Mouse (Mus musculus) liver, embryonic 11.5 days (tissue): Measurements from ENCODE around the gene Adamtsl3. TPM values are rescaled to one million over a fixed set of nuclear protein-coding genes. Genes with fewer than 3 reads are reported as not detected.

Experiments
- ATAC-seq: fragments of 200-750 bp; cut with Nextera tagmentation; replicated peaks from 2 replicates; pipeline ENCODE4 v1.8.0; 2017; ENCODE audit warnings: moderate number of reproducible peaks, mild to moderate bottlenecking, moderate TSS enrichment, moderate library complexity; ENCODE audit not compliant: low FRiP score
- DNase-seq: peaks from one replicate; pipeline ENCODE4 v3.0.0-alpha.2; 2017; ENCODE audit warnings: low spot score
- H3K27ac ChIP-seq: fragments of 300-500 bp; sonication (generic); 2 replicates; pipeline ENCODE4 v1.5.1; 2014; ENCODE audit warnings: mild to moderate bottlenecking, low read depth, low read length, control low read depth
- H3K27me3 ChIP-seq: fragments of 300-500 bp; sonication (generic); replicated peaks from 2 replicates; pipeline ENCODE4 v1.6.1; 2014; ENCODE audit warnings: low read length, mixed read lengths; ENCODE audit not compliant: control insufficient read depth, insufficient read depth
- H3K36me3 ChIP-seq: fragments of 300-500 bp; sonication (generic); 2 replicates; pipeline ENCODE4 v1.6.1; 2014; ENCODE audit warnings: mild to moderate bottlenecking, low read length, moderate library complexity, mixed read lengths; ENCODE audit not compliant: control insufficient read depth, insufficient read depth
- H3K4me1 ChIP-seq: fragments of 300-500 bp; sonication (generic); replicated peaks from 2 replicates; pipeline ENCODE4 v1.6.1; 2014; ENCODE audit warnings: low read length, mixed read lengths; ENCODE audit not compliant: control insufficient read depth, insufficient read depth
- H3K4me2 ChIP-seq: fragments of 300-500 bp; sonication (generic); 2 replicates; pipeline ENCODE4 v1.6.1; 2014; ENCODE audit warnings: mild to moderate bottlenecking, control low read depth, moderate library complexity
- H3K4me3 ChIP-seq: fragments of 300-500 bp; sonication (generic); 2 replicates; pipeline ENCODE4 v1.5.1; 2014; ENCODE audit warnings: low read depth, low read length, control low read depth
- H3K9ac ChIP-seq: fragments of 300-500 bp; sonication (generic); 2 replicates; pipeline ENCODE4 v1.6.1; 2014; ENCODE audit warnings: low read depth, low read length, control low read depth
- H3K9me3 ChIP-seq: fragments of 300-500 bp; sonication (generic); 2 replicates; pipeline ENCODE4 v1.6.1; 2016; ENCODE audit warnings: low read length, inconsistent platforms, mixed read lengths; ENCODE audit not compliant: control insufficient read depth
- WGBS: fragments of 180-500 bp; shearing (Covaris S2); extraction: QIAGEN DNeasy Blood & Tissue Kit; methylation state at CpG from one replicate; pipeline ENCODE4 v1.1.7; 2014; 5-methylcytosine and 5-hydroxymethylcytosine counted together
- polyA plus RNA-seq: library from polyadenylated mRNA; unstranded; fragments of >200 nt; fragmentation: Nextera tagmentation; extraction: Ambion mirVana; gene quantifications from 2 replicates; pipeline ENCODE4 v1.2.1, GENCODE M21; 2014

Adamtsl3 gene
- polyA plus RNA-seq, 1 experiment from 2014 or later = 0.37 TPM

DNA sequence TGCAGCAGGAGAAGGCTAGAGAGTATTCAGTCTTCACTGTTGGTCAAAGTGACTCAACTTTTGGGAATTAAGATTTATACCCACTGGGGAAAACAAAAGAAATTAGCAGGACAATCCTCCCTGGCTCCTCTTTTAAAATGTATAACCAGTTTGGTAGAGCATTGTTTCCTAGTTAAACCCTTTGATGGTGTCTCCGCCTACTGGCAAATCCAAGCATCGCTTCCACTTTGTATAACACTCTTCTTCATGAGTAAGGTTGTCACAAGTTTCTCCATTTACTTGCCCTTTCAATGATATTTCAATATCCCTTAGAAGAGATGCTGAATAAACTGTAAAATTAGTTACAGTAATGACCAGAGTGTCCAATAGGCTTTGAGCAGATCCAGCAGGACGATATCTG is 274.1 kb downstream of the Adamtsl3 start:
- Histone ChIP-seq H3K27me3 (no peaks in the 10 kb centered on the region), H3K27ac (no peak overlapping the region), H3K9ac (no peak overlapping the region), H3K4me2 (no peak overlapping the region), H3K4me3 (no peak overlapping the region), H3K36me3 (no peaks in the 10 kb centered on the region), H3K4me1 (no peaks in the 10 kb centered on the region), H3K9me3 (no peaks in the 10 kb centered on the region)
- ATAC-seq = no peak
- WGBS = 56% methylated on average over 3 of the region's 3 CpGs
- DNase-seq = no peak

DNA sequence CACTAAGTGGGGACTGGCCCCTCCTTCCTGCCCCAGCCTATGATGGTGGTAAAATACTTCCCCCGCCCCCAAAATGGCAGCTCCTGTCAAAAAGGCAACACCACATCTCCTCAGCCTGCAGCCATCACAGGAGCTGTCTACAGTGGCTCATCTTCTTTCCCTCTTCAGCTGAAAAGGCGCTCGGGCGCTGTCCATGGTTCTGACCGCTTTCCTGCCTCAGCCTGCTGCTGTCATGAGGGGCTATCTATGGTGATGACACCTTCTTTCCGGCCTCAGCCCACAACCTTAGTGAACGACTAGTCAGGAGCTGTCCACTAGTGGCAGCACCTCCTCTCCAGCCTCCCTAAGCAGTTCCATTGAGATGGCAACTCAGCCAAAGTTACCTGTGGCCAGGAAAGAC is 289.8 kb downstream of the Adamtsl3 start:
- no peak overlapping the region for H3K4me2 ChIP-seq
- WGBS = 12% methylated on average over 7 of the region's 7 CpGs
- H3K4me1 ChIP-seq = no peaks in the 10 kb centered on the region
- no peaks in the 10 kb centered on the region for H3K9me3 ChIP-seq
- H3K36me3 ChIP-seq = no peaks in the 10 kb centered on the region
- no peak overlapping the region for H3K4me3 ChIP-seq
- no peak overlapping the region for H3K27ac ChIP-seq
- ATAC-seq = no peak
- no peaks in the 10 kb centered on the region for H3K27me3 ChIP-seq
- DNase-seq = peak; percentile 68
- H3K9ac ChIP-seq = no peak overlapping the region

DNA sequence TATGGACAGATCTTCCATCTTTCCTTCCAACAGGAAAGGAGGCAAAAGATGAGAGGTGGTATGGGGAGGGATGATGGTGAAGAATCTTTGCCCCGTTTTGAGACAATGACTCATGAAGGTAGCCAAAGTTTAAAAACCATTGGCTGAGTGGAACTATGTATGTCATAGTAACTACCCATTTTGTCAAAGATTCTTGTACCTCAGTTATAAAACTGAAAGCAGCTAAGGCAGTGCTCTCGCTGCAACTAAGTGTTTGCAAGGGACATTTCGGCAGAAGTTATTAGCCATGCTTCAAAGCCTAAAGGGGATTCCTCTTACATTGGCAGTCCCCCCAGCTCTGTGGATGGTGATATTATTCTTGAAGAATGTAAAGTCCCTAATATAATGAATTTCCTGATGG is 311.7 kb downstream of the Adamtsl3 start:
- no peak overlapping the region for H3K4me2 ChIP-seq
- no peak overlapping the region for H3K27ac ChIP-seq
- no peak for DNase-seq
- H3K9ac ChIP-seq = no peak overlapping the region
- 85% methylated on average over 3 of the region's 3 CpGs for WGBS
- no peaks in the 10 kb centered on the region for H3K36me3 ChIP-seq
- H3K4me1 ChIP-seq = no peaks in the 10 kb centered on the region; the same call in 1 of the 2 replicates
- no peak for ATAC-seq
- no peaks in the 10 kb centered on the region for H3K27me3 ChIP-seq
- H3K9me3 ChIP-seq = no peaks in the 10 kb centered on the region
- H3K4me3 ChIP-seq = no peak overlapping the region

DNA sequence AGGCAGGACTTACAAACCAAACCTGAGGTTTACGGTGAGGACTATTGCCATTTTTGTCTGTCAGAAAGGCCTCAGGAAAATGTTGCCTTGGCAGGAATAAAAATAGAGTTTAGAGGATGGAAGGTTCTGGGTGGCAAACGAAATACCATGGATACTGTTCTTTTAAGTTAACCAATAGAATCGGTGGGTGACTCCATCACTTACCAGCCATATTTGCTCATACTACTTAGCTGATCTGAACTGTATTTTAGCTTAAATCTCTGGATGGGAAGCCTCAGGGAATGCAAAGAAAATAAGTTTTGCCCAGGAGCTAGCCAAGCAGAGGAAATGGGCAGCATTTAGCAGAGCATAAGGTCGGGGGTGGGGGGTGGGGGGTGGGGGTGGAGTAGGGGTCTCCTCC is 312.4 kb downstream of the Adamtsl3 start:
- no peak for ATAC-seq
- DNase-seq = no peak
- Histone ChIP-seq H3K36me3 (no peaks in the 10 kb centered on the region), H3K4me2 (peak overlapping the region; percentile 75), H3K27ac (no peak overlapping the region), H3K9me3 (no peaks in the 10 kb centered on the region), H3K4me3 (peak overlapping the region; percentile 83), H3K4me1 (no peaks in the 10 kb centered on the region; the same call in 1 of the 2 replicates), H3K27me3 (no peaks in the 10 kb centered on the region), H3K9ac (peak overlapping the region; percentile 25; the same call in 1 of the 2 replicates)
- WGBS = 26% methylated on average over 4 of the region's 4 CpGs

DNA sequence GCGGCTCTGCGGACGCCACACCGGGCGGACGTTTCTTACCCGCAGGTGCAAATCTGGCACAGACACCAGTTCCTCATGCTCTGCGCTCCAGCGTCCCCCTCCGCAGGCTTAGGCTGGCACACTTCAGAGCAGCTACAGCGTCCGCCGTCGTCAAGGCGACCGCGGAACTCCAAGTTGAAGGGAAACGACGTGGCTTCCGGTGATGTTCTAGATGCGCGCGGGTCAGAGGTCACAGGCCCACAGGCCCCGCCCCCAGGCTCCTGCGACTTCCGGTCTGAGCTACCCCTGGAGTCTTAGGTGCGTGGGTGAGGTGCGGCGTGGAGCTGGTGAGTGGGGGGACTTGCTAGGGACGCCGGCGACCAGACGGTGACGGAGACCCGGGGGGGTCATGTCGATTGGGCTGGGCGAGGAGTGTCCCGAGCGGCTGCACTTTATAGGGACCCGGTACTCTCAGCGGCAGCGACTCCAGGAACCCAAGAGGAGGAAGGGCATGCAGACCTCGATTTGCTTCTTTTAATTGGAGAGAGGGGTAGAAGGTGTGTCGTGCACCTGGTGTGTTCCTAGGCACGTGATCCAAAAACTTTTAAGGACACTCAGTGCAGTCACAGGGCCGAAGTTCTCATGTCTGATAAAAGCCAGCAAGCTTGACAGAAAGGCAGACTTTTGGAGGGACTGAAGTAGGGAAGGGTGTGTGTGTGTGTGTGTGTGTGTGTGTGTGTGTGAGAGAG is 313.0 kb downstream of the Adamtsl3 start, which contains the start of the genes Saxo2 and Efl1:
Gene Saxo2, minus strand, starts transcription at position 176 of the 728 bp plus-strand sequence.
Gene Efl1, plus strand, starts transcription at position 262 of the 728 bp plus-strand sequence.
- Histone ChIP-seq H3K4me3 (peak within 1 kb of the TSS; percentile 83), H3K36me3 (no peaks in the 10 kb centered on the region), H3K4me2 (peak within 1 kb of the TSS; percentile 75), H3K27me3 (no peaks in the 10 kb centered on the region), H3K9ac (peak within 1 kb of the TSS; percentile 78), H3K4me1 (no peaks in the 10 kb centered on the region; the same call in 1 of the 2 replicates), H3K9me3 (no peaks in the 10 kb centered on the region), H3K27ac (no peak within 1 kb of the TSS)
- DNase-seq (peak; percentile 92), ATAC-seq (peak; percentile 99)
- WGBS = under 1% methylated on average over 46 of the region's 46 CpGs

DNA sequence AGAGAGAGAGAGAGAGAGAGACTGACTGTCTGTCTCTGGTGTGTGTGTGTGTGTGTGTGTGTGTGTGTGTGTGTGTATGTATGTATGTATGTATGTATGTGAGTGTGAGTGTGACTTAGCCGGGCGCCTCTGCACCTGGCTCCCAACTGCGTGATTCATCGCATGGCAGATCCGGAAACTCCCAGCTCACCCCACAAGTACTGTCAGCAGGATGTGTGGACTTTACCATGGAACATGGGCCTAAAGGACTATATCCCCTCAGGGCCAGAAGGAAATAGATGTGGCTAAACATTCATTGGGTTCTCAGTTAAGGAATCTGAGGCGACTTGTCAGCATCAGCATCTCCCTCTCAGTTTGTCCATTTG is 313.6 kb downstream of the Adamtsl3 start:
- Histone ChIP-seq H3K27ac (no peak overlapping the region), H3K27me3 (no peaks in the 10 kb centered on the region), H3K9ac (peak overlapping the region; percentile 78), H3K4me2 (peak overlapping the region; percentile 75), H3K36me3 (no peaks in the 10 kb centered on the region), H3K4me3 (peak overlapping the region; percentile 83), H3K9me3 (no peaks in the 10 kb centered on the region), H3K4me1 (no peaks in the 10 kb centered on the region; the same call in 1 of the 2 replicates)
- 20% methylated on average over 6 of the region's 6 CpGs for WGBS
- ATAC-seq = peak; percentile 21; the same call in 1 of the 2 replicates
- no peak for DNase-seq

Other genes with a start within 250 kb of the Adamtsl3 start
- 3.8 and 4.9 TPM in 2 replicates for gene Sh3gl3, start 161.9 kb upstream of the Adamtsl3 start, polyA plus RNA-seq